Mouse (Mus musculus): ENCODE results near the gene Acox1. TPM values are rescaled to one million over a fixed set of nuclear protein-coding genes. Genes with fewer than 3 reads are reported as not detected.

Acox1 gene
- polyA plus RNA-seq, 1 experiment from 2014 or later: 304 TPM

GRCm38 (mm10) chr11:116178411-116179121 lies 20.3 kb downstream of the Acox1 start:
- no peaks in the 10 kb centered on the region for H3K4me1 ChIP-seq (ENCODE audit: insufficient read depth)
- H3K27ac ChIP-seq (ENCODE audit: low read depth): no peak overlapping the region
- no peaks in the 10 kb centered on the region for H3K27me3 ChIP-seq (ENCODE audit: insufficient read depth, low read length)
- H3K4me2 ChIP-seq (ENCODE audit: low read depth, low read length): no peak overlapping the region
- H3K9ac ChIP-seq (replicated peaks): no peak overlapping the region
- no peak overlapping the region for H3K4me3 ChIP-seq (ENCODE audit: low read depth, low read length)
- peaks cover 77% of the 10 kb centered on the region for H3K36me3 ChIP-seq (replicated peaks; ENCODE audit: insufficient read depth, low read length)
- DNase-seq (no peak), ATAC-seq (no peak)
- no peaks in the 10 kb centered on the region for H3K9me3 ChIP-seq (ENCODE audit: low read length)
- 84% methylated on average over 20 of the region's 20 CpGs for WGBS (ENCODE audit: insufficient replicate concordance)
- TF ChIP-seq EP300 (IDR thresholded peaks at IDR 0.05; ENCODE audit: low read depth): no peak
- no peak for TF ChIP-seq CTCF (IDR thresholded peaks at IDR 0.05; ENCODE audit: low read depth)

GRCm38 (mm10) chr11:116176010-116176409 lies 22.8 kb downstream of the Acox1 start:
- TF ChIP-seq EP300 (IDR thresholded peaks at IDR 0.05; ENCODE audit: low read depth): no peak
- no peak for TF ChIP-seq CTCF (IDR thresholded peaks at IDR 0.05; ENCODE audit: low read depth)
- 81% methylated on average over 7 of the region's 7 CpGs for WGBS (ENCODE audit: insufficient replicate concordance)
- DNase-seq (no peak), ATAC-seq (no peak)
- H3K27me3 ChIP-seq (ENCODE audit: insufficient read depth, low read length): no peaks in the 10 kb centered on the region
- H3K4me1 ChIP-seq (ENCODE audit: insufficient read depth): no peaks in the 10 kb centered on the region
- no peak overlapping the region for H3K4me3 ChIP-seq (ENCODE audit: low read depth, low read length)
- no peak overlapping the region for H3K4me2 ChIP-seq (ENCODE audit: low read depth, low read length)
- no peak overlapping the region for H3K27ac ChIP-seq (ENCODE audit: low read depth)
- H3K36me3 ChIP-seq (replicated peaks; ENCODE audit: insufficient read depth, low read length): peaks cover 76% of the 10 kb centered on the region
- H3K9ac ChIP-seq (replicated peaks): no peak overlapping the region
- no peaks in the 10 kb centered on the region for H3K9me3 ChIP-seq (ENCODE audit: low read length)

- H3K36me3 ChIP-seq (replicated peaks; ENCODE audit: insufficient read depth, low read length): peaks cover 67% of the 10 kb centered on the region
- H3K4me3 ChIP-seq (ENCODE audit: low read depth, low read length): no peak overlapping the region
- H3K27ac ChIP-seq (ENCODE audit: low read depth): no peak overlapping the region
- WGBS (ENCODE audit: insufficient replicate concordance): 86% methylated on average over 22 of the region's 22 CpGs
- H3K4me1 ChIP-seq (ENCODE audit: insufficient read depth): no peaks in the 10 kb centered on the region
- no peaks in the 10 kb centered on the region for H3K9me3 ChIP-seq (ENCODE audit: low read length)
- H3K27me3 ChIP-seq (ENCODE audit: insufficient read depth, low read length): no peaks in the 10 kb centered on the region
- H3K4me2 ChIP-seq (ENCODE audit: low read depth, low read length): no peak overlapping the region
- no peak for DNase-seq
- TF ChIP-seq EP300 (IDR thresholded peaks at IDR 0.05; ENCODE audit: low read depth): no peak
- TF ChIP-seq CTCF (IDR thresholded peaks at IDR 0.05; ENCODE audit: low read depth): no peak
- no peak overlapping the region for H3K9ac ChIP-seq (replicated peaks)
- ATAC-seq: no peak
These were observed 23.9 kb downstream of the Acox1 start for GRCm38 (mm10) chr11:116174775-116175448.

GRCm38 (mm10) chr11:116171959-116172358 lies 26.9 kb downstream of the Acox1 start:
- ATAC-seq (no peak), DNase-seq (no peak)
- Histone ChIP-seq H3K36me3 (replicated peaks; ENCODE audit: insufficient read depth, low read length) (peaks cover 46% of the 10 kb centered on the region), H3K4me1 (ENCODE audit: insufficient read depth) (peaks cover 14% of the 10 kb centered on the region), H3K9ac (replicated peaks) (no peak overlapping the region), H3K27me3 (ENCODE audit: insufficient read depth, low read length) (no peaks in the 10 kb centered on the region), H3K27ac (ENCODE audit: low read depth) (0 out of 2 replicates have a peak overlapping the region, but pooled peaks have one; percentile 11), H3K4me3 (ENCODE audit: low read depth, low read length) (no peak overlapping the region), H3K9me3 (ENCODE audit: low read length) (no peaks in the 10 kb centered on the region), H3K4me2 (ENCODE audit: low read depth, low read length) (no peak overlapping the region)
- WGBS (ENCODE audit: insufficient replicate concordance): 78% methylated on average over 2 of the region's 2 CpGs
- TF ChIP-seq EP300 (IDR thresholded peaks at IDR 0.05; ENCODE audit: low read depth) (no peak), CTCF (IDR thresholded peaks at IDR 0.05; ENCODE audit: low read depth) (no peak)

GRCm38 (mm10) chr11:116170003-116170800 lies 28.6 kb downstream of the Acox1 start:
- Histone ChIP-seq H3K4me3 (ENCODE audit: low read depth, low read length) (no peak overlapping the region), H3K27ac (ENCODE audit: low read depth) (peak overlapping the region; percentile 18; the same call in 1 of the 2 replicates), H3K9me3 (ENCODE audit: low read length) (no peaks in the 10 kb centered on the region), H3K4me1 (ENCODE audit: insufficient read depth) (peaks cover 18% of the 10 kb centered on the region), H3K9ac (replicated peaks) (0 out of 2 replicates have a peak overlapping the region, but pooled peaks have one; percentile 16), H3K36me3 (replicated peaks; ENCODE audit: insufficient read depth, low read length) (peaks cover 37% of the 10 kb centered on the region), H3K27me3 (ENCODE audit: insufficient read depth, low read length) (no peaks in the 10 kb centered on the region), H3K4me2 (ENCODE audit: low read depth, low read length) (no peak overlapping the region)
- DNase-seq: no peak
- TF ChIP-seq CTCF (IDR thresholded peaks at IDR 0.05; ENCODE audit: low read depth) (no peak), EP300 (IDR thresholded peaks at IDR 0.05; ENCODE audit: low read depth) (no peak)
- 64% methylated on average over 5 of the region's 5 CpGs for WGBS (ENCODE audit: insufficient replicate concordance)
- no peak for ATAC-seq

GRCm38 (mm10) chr11:116169214-116169613 lies 29.6 kb downstream of the Acox1 start:
- DNase-seq (no peak), ATAC-seq (no peak)
- 90% methylated on average over 3 of the region's 3 CpGs for WGBS (ENCODE audit: insufficient replicate concordance)
- no peak overlapping the region for H3K9ac ChIP-seq (replicated peaks)
- H3K4me3 ChIP-seq (ENCODE audit: low read depth, low read length): no peak overlapping the region
- H3K27me3 ChIP-seq (ENCODE audit: insufficient read depth, low read length): no peaks in the 10 kb centered on the region
- no peaks in the 10 kb centered on the region for H3K9me3 ChIP-seq (ENCODE audit: low read length)
- peaks cover 27% of the 10 kb centered on the region for H3K36me3 ChIP-seq (replicated peaks; ENCODE audit: insufficient read depth, low read length)
- H3K27ac ChIP-seq (ENCODE audit: low read depth): no peak overlapping the region
- peaks cover 18% of the 10 kb centered on the region for H3K4me1 ChIP-seq (ENCODE audit: insufficient read depth)
- TF ChIP-seq EP300 (IDR thresholded peaks at IDR 0.05; ENCODE audit: low read depth) (no peak), CTCF (IDR thresholded peaks at IDR 0.05; ENCODE audit: low read depth) (no peak)
- H3K4me2 ChIP-seq (ENCODE audit: low read depth, low read length): no peak overlapping the region

All from liver, postnatal 0 days (tissue).